Mouse (Mus musculus): Measurements from ENCODE around the gene Gm17720.

The Gm17720 gene

DNA sequence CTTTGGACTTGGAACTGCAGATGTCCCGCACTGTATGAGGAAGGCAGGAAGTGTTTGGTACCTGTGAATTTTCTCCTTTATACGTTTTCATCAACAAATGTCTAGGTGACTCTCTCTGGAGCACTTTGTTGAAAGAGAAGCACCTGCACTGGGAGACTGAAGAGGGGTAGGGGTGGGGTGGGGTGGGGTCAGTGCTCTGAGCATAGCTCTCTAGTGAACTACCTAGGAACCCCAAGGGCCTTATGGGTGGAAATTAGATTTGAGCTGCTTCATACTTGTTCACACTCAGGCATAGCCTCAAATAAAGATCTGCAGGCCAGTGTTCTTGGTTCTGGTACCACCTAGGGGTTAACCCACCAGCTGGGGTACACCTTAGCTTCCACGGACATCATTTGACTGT lies at the start of gene Gm17720:
Gene Gm17720, minus strand, starts transcription at position 101 of the 400 bp plus-strand sequence.
- DNase-seq (ENCODE audit: low read depth, low spot score), result no peak

DNA sequence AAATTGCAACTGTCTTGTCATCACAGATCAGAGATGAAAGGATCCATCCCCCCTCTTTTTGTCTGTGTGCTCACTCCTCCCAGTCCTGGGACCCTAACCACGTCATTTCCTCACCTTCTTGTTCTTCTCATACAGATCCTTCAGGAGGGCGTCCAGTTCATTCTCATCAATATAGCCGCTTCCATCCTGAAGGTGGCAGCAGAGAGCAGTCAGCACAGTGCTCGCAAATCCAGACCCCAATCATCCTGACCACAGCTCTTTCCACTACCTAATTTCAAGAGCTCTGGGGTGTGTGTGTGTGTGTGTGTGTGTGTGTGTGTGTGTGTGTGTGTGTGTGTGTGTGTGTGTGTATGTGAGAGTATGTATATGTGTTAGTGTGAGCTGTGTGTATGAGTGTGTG lies 43.0 kb upstream of the Gm17720 start:
- DNase-seq (ENCODE audit: low read depth, low spot score), result no peak

DNA sequence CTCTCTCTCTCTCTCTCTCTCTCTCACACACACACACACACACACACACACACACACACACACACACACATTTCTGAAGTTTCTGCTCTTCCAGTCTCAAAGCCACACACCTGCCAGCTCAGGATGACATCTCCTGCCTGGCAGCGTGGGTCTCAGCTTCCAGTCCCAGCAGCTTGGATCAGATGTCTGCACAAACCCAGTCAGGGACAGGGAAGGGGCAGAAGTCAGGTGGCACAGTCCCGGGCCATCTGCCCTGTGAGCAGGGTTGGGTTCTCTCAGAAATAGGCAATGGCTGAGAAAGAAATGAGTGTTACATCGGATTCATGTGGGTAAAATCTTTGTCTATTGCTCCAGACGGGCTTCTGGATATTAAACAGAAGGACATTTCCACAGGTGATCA lies 38.2 kb upstream of the Gm17720 start:
- no peak for DNase-seq (ENCODE audit: low read depth, low spot score)

DNA sequence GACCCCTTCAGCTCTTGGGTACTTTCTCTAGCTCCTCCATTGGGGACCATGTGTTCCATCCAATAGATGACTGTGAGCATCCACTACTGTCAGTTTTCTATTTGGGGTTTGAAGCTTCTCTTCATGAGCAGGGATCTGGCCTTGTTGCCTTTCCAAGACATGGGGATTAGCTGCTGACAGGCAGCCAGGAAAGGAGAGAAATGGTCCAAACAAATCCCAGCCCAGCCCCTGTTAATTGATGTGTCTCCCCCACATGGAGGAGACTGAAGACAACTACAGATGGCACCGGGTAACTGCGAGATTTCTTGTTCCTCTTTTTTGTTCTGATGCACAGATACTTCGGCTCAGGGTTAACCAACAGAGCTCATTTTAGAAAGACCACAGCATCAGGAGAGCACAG lies 37.6 kb upstream of the Gm17720 start:
- DNase-seq (ENCODE audit: low read depth, low spot score), result no peak

DNA sequence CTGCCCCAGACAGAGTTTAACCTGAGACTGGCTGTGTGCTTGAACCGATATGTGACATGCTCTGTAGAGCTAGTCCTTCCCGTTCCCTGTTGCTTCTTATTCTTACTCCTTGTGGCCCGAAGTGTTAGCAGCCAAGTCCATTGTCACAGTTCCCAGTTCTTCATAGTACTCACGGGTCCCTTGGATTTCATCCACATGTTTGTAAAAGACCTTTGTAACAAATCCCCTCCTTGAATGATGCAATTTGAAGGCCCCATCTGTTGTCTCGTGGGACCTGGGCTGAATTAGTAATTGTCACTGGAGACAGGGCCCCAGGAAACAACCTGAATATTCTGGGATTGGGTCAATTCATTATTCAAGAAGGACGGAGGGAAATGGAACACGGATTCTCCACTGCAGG lies 33.0 kb upstream of the Gm17720 start:
- no peak for DNase-seq (ENCODE audit: low read depth, low spot score)

DNA sequence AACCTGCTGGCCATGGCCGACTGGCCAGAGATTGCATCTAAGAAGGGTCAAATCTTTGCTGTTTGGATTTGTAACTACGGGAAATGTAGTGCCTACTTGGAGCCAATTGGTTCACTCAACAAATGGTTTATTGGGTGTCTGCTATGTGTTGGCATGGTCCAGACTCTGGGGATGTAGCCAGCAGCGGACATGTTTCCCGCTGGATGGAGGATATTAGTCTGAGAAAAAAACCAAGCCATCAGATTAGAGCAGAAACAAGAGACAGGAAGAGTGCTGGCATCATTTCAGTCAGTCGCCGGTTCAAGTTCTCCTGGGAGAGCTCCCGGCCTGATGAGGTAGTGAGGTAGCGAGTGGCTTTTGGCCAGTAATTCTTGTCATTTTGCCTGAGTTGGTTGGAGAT lies 31.7 kb upstream of the Gm17720 start:
- DNase-seq (ENCODE audit: low read depth, low spot score), result no peak

DNA sequence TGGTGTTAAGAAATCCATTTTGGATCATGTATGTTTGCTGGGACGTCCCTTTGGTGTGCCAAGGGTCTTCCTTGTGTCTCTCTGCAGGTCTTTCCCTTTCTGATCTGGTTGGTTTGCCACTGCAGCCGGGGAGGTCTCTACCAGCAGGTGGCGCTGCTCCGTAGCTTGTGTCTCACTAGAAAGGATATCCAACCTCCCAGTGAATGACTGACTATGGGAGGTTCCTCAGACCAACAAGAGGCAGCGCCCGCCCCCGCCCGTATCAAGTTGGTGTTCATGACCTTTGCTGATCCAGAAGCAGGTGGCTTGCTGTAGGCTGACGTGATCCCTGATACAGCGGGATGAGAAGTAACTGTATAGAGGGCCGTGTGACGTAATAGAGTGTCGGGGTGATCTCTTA lies 28.0 kb upstream of the Gm17720 start:
- DNase-seq (ENCODE audit: low read depth, low spot score), result peak; percentile 32

DNA sequence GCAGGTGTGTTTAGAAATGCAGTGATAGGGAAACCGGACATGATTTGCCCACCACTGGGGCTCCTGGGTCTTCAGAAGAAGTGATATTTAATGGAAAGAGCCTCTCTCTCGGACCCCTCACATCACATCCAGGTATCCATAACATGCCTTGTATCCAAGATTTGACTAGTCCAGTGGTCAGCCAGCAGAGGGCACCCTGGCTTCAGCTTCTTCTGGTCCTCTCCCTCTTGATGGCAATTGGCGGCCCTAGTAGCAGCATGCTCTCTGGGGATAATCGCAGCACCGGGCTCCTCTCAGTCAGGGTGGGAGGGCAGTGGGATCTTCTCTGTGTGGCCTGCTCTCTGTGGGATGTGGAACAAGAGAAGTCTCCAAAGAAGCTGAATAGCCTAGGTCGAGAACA lies 17.2 kb upstream of the Gm17720 start:
- no peak for DNase-seq (ENCODE audit: low read depth, low spot score)

DNA sequence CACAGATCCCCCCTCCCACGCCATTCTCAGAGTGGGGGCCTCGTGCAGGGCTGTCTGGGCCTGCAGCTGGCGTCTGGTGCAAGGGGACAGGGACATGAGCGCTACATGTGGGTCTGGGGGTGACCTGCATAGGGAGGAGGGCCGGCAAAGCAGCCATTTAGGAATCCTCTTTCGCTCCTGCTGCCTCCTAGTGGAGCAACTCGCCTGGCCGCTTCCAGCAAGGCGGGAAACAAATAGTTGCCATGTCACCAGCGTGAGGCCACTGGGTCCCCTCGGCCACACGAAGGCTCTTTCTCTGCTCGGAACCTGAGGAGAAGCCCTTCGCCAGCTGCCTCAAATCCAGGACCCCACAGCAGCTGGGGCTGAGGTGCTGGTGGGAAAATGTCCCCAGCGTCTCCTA lies 877 bp downstream of the Gm17720 start:
- no peak for DNase-seq (ENCODE audit: low read depth, low spot score)

DNA sequence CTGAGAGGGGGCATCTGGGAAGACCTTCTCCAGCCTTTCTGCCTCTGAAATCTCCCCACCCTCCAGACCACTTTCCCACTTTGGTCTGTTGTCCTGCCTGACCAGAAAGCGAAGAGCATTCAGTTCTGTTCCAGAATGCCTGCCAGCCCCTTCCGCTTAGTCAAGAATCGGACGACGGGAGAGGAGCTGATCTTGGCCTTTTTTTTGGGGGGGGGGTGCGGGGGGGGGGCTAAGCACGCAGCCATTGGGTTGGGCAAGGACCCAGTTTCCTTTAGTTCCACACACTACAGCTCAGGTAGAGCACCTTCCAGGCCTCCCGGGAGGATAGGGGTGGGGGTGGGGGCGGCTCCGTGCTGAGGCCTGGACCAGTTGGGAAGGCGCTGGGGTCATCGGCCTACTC lies 1.6 kb downstream of the Gm17720 start, which contains the start of gene Gm21964:
Gene Gm21964, plus strand, starts transcription at position 301 of the 400 bp plus-strand sequence.
- DNase-seq (ENCODE audit: low read depth, low spot score), result no peak

DNA sequence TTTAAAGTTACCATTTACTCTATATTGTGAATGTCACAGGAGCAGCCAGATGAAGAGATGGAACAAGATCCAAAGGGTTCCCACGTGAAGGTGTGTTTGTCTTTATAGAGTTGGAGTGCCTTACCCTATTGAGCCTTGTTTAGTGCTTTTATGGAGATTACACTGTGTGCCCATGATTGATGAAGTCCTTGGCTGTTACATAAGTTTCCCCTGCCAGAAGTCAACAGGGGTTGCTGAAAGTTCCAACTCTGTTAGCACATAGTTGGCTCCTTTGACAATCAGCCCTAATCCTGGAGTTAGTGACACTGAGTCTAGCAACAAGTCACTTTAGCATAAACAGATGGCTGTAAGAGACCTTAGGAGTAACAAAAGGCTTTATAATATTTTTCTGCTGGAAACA lies 10.7 kb downstream of the Gm17720 start:
- DNase-seq (ENCODE audit: low read depth, low spot score), result no peak

DNA sequence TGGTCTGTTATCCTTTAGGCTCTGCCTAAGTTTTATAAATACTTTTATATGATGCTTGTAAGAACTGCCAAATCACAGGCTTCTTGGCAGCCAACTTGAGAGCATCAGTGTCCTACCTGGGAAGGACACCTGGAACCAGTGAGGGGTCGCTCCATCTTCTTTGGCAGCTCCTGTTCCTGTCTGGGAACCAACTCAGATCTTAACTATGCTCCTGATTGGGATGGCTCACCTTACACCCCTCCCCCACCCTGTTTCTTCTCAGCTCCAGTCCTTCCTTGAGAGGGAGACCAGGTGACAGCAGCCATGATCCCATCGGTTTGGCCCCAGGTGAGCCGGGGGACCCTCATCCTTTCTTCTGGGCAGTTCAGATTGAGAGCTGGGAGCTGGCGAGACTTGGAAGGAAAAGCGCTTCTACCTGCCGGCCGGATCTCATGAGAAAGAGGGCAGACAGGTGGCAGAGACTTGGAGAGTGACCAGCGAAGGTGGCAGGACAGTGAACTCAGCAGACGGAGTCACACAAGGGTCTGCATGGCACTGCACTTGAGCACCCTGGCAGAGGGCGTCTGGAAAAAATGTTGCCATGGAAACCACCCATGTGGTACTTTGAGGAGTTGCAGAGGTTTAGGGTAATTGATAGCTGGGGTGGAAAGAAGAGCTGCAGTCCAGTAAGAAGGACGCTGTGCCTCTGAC lies 20.0 kb downstream of the Gm17720 start:
- no peak for DNase-seq (ENCODE audit: low read depth, low spot score)

DNA sequence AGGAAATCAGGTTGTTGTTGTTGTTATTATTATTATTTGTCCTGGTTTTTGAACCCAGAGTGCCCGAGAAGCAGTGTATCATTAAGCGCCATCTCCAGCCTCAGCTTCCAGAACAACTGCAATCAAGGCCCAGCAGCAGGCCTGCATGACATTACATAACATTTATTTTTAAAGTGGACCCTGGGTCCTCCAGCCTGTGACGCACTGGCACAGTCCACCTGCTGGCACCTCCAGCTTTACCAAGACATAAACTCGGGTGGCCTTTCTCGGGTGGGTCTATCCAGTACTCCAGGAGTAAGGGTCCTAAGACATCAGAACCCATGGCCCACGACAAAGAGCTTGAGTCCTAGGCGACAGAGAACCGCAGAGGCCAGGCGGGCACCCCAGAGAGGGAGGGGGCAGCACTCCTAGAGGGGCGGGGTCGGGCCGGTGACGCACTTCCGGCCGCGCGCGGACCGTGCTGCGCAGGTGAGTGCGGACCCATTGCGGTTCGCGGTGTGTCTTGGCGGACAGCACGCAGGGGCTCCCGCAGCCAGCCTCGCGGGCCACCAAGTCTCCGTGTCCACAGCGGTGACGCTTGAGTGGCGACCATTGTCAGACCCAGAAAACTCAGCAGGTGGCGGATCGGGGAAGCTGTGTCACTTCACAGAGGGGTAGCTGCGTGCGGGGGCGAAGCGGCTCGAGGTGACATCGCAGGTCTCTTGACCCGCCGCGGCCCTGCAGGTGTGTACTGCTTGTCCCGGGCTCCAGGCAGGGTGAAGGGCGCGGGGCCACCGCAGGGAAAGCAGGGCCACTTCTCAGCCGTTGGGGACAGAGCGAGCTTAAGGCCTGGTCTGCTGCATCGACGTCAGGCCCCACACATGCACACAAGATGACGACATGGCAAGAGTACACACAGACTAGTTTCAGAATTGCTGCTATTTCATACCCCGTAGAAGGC lies 23.0 kb downstream of the Gm17720 start, which contains the start of gene Zfp612:
Gene Zfp612, plus strand, starts transcription at position 465 of the 940 bp plus-strand sequence.
- peak; percentile 47 for DNase-seq (ENCODE audit: low read depth, low spot score)

DNA sequence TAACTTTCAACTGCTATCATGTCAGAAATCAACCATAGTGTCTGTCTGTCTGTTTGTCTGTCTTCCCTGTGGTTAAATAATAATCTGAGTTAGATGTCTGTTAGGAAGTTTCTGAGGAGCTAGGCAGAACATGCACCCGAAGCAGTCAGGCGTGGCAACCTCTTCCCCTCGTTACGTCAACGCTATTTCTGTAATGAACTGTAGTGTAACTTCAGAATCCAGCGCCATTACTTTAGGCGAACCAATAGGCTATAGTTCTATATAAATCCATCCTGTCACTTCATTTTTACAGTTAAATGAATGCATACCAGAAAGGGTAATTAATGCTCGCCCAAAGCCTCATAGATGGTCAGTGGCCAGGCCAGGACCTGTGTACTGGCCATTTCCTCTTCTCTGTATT lies 28.1 kb downstream of the Gm17720 start:
- no peak for DNase-seq (ENCODE audit: low read depth, low spot score)

DNA sequence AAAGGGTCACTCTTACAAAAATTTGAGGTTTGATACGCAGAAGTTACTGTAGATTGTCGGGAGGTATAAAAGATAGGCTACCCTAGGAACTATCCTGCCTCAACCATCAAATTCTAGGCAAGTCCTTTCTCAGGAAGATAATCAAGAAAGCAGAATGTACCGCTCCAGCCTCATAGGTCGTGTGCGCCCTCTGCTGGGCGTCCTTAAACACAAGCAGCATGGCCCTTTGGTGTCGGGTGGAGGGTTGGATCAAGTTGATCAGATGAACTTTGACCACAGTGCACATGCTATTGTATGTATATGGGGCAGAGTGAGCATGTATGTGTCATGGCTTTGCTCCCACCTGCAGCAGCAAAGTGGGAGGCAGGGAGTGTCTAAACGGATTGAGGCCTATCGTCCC lies 31.0 kb downstream of the Gm17720 start:
- no peak for DNase-seq (ENCODE audit: low read depth, low spot score)

DNA sequence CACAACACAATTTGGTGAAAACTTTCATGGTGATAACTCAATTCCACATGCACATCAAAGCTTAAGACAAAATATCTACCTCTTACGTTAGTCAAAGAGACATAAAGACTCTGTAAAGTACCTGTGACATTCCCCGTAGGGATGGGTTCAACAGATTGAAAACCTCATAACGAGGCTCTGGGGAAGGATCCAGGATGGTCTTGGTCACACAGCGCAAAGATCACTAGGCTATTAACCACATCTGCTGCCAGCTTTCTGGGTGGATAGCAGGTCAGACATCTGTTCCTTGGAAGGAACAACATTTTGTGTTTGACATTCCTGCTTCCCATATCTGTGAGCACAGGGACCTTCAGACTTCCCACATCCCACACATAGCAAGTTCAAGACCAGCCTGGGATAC lies 32.8 kb downstream of the Gm17720 start:
- no peak for DNase-seq (ENCODE audit: low read depth, low spot score)

DNA sequence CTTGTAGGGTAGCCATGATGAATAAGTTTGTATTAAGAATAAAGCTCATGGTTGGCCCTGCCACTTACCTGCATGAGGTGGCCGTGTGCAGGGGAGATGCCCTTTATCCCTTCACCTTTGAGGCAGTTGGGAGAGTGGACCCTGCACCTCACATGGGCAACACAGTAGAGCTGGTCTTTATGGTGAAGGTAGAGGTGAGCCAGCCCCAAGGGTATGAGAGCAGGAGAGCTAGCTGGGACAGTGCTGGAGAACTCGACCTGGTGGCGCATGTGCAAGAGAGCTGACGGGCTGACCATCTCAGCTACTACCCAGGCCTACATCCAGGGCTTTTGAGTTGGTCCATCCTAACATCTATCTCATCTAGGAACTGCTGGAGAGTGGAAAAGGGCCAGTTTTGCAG lies 36.9 kb downstream of the Gm17720 start:
- DNase-seq (ENCODE audit: low read depth, low spot score), result no peak

DNA sequence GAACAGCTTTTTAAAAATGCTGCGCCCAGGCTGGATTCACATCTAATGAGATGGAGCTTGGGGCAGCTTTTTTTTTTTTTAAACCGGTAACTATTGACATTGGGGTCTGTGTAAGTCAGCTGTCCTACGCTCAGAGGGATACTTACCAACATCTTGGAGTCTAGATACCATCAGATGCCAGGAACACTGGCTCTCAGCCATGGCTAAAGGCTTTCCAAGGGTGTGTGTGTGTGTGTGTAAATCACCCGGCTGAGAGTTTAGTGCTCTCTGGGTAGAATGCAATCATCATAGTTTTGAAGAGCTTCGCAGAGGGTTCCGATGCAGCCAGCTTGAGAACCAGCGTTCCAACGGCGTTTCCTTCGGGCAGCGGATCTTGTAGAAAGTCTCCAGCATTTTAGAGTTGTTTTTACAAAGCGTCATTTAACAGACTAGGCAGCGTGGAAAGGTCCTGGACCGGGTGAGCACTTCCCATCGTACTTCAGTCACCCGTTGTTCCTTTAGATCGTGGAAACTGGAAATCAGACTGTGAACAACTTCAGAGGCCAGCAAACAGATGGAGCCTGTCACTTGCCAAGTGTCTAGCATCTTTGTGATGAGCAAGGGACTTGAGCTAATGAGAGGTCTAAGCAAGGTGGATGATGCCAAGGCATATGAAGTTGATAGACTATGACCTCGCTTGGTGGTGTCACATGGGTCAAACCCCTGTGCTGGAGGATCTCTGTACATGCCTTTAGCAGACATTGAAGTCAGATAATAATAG lies 37.8 kb downstream of the Gm17720 start:
- no peak for DNase-seq (ENCODE audit: low read depth, low spot score)

DNA sequence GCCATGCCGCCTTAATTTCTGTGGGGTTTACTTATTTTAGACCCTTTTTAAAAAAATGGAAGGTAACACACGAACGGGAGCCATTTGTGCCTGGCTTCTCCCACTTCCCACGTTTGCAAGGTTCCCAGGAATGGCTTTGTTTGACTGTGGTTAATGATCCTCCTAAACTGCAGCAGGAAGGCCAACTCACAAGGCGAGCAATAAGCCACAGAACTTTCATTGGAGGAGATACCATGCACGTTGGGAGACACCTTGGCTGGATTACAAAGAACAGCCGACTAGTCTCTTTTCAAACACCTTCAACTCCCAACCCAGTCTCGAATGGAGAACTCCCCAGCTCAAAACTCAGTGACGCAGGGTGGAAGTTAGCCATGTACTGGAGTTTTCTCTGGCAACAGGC lies 38.4 kb downstream of the Gm17720 start:
- DNase-seq (ENCODE audit: low read depth, low spot score), result no peak

DNA sequence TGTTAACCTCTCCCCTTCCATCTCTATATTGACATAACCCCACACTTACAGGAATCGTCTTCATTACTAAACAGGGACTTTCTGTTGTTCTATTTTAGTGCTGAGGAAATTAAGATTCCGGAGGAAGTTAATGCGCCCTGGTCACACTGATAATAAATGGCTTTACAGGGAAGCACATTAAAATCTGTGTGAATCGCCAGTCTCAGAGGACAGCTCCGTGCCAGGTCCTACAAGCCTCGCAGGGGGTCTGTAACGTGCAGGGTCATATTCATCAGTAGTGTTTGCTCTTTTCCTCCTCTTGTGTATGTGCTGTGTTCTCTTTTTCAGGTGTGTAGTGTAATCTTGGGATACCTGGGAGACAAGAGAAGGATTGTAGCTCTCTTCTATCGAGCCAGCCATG lies 44.3 kb downstream of the Gm17720 start:
- DNase-seq (ENCODE audit: low read depth, low spot score), result no peak

DNA sequence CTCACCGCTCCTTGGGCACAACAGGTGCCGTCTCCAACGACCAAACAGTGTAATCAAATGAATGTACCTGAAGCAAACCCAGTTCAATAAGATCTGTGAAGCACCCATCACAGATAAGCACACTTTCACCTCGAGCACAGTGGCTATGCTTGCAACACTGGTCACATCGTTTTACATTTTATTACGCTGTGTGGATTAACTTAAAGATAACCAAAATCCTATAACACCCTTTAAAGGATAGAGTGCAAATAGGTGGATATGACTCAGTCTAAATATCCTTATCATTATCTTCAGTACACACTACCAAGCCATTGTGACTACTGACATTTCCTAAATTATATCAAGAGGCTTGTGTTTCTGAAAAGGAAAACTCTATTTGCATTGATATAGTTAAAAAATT lies 51.3 kb downstream of the Gm17720 start:
- no peak for DNase-seq (ENCODE audit: low read depth, low spot score)

DNA sequence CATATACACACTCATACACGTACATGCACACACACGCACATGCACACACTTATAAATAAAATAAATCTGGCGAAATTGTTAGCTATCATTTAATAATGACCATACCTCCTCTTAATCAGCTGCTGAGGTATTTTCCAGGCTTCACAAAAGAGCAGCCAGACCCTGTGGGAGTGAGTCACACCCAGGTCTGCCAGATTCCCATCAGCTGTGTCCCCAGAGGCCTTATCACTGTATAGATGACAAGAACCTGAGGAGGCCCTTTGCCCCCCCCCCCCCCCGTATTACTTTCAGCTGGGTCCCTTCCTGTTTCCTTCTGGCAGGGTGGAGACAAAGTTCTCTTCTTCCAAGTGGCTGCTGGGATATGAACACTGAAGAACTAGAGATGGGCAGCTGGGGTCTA lies 62.0 kb downstream of the Gm17720 start:
- no peak for DNase-seq (ENCODE audit: low read depth, low spot score)

All from brain, embryonic 18.5 days (tissue).